Mouse (Mus musculus) gastrocnemius, postnatal 4 days (tissue): ENCODE data around the gene Col6a2. TPM values are rescaled to one million over a fixed set of nuclear protein-coding genes. Genes with fewer than 3 reads are reported as not detected.

Experiments used
- DNase-seq, 2 experiments: peaks; one replicate each; pipeline ENCODE4 v3.0.0; 2021 to 2022; ENCODE audit warnings: low spot score in 2 of 2, mixed read lengths in 2 of 2
- long read RNA-seq, 2 experiments: library from polyadenylated mRNA; stranded (forward); transcript quantifications; one replicate each; pipeline ENCODE4 v2.0.0; 2021
- total RNA-seq, 2 experiments: library from RNA; stranded (reverse); gene quantifications; 2 replicates each; pipeline ENCODE4 v1.2.3; 2021

Gene Col6a2
- total RNA-seq = 100 to 1,000 TPM; 657 to 733 TPM
- long read RNA-seq, experiment 1, full-length matches to known transcripts = 182 of 421 reads
- long read RNA-seq, experiment 1, partial matches to known transcripts = 194 of 421 reads
- long read RNA-seq, experiment 1, other reads (novel, unspliced or antisense) = 45 of 421 reads
- long read RNA-seq, experiment 2, full-length matches to known transcripts = 391 of 696 reads
- long read RNA-seq, experiment 2, partial matches to known transcripts = 253 of 696 reads
- long read RNA-seq, experiment 2, other reads (novel, unspliced or antisense) = 52 of 696 reads

DNA sequence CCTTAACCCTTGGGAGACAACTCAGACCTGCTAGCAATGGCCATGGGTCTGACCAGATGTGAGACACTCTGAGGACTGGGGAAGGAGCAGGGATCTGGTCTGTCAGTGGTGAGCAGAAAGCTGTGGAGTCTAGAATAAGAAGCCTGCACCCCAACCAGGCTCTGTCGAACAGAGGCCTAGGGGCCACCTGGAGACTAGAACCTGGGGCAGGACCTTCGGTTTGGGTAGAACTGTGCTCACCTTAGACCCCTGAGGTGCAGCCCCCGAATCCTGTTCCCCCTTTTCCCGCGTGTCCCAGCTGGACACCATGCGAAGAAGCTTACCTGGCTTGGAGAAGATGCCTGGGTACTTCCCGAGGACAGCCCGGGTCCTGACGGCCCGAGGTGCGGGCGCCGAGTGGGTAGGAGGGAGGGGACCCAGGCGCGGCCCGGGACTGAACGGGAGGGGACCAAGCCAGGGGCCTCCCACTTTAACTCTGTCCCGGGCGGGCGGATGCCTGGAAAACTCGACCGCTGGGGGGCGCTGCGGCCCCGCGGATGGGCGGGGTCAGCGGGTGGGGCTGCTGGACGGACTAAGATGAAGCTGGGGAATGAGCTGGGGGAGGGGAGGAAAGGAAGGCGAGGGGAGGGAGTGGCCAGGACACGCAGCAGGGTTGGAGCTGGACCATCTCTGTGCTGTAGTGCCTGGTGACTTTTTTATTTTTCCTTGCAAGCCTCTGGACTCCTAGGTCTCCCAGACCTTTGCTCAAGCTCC lies at the start of gene Col6a2:
Col6a2 (minus strand) TSS at position 703 of the 753 bp plus-strand sequence.
- peak; percentile 96 to 99 for DNase-seq

DNA sequence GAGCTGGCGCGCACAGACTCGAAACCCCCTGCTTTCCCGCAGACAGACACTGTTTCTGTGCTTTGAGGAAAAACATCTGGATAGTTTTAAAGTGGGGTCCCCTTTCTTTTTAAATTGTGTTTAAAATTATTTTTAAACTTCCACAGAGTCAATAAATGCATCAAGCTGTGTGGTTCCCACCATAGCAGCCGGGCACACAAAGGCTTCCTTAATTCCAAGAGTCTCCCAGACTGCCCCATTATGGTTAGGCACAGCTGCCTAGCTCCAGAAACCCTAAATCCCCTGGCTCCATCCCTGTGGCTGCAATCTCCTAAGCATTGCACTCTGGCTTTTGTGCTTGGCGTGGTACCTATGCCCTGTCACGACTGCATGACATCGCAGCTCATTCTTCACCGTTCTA lies 48.5 kb upstream of the Col6a2 start:
- DNase-seq = no peak

DNA sequence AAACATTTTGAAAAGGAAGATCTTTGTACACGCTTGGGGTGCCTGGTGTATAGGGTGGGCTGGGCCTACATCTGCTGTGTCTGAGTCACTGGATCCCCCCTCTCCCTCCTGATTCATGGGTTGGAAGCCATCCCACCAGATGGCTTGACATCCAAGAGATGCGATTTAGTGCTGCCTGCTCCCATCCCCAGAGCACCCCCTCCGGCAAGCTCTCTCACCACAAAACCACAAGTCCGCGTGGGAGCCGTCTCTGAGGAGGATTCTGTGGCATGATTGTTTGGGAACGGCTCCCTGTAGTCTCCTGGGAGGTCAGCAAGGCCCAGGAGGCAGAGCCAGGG lies 45.5 kb upstream of the Col6a2 start:
- DNase-seq = peak in 1 of 2 experiments; percentile 65

DNA sequence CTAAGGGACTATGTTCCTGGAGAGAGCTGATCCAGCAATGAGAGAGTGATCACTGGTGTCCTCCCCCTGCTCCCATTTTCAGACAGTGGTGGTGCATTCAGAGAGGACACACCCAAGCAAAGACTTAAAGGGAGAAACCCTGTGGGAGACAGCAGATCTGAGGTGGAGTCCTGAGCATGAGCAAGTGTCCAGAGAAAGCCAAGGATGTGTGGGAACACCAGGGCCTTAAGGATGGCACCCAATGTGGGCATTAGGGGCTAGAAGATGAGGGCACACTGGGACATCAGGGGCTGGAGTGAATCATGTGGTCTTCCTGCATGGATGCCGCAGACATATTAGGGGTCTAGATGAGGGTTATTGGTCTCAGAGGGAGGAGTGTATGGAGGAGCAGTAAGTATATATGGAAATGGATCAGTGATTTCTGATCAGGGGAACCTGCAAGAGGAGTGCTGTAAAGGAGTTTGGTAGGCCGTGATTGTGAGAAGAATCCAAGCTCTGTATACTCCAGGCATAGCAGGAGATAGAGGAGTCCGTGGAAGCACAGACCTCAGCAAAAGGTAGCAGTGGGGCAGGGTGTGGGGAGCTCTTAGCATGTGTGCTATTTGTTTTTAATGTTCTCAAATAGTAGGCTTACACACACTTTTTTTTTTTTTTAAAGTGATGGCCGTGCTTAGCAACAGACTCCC lies 45.0 kb upstream of the Col6a2 start:
- DNase-seq = no peak

DNA sequence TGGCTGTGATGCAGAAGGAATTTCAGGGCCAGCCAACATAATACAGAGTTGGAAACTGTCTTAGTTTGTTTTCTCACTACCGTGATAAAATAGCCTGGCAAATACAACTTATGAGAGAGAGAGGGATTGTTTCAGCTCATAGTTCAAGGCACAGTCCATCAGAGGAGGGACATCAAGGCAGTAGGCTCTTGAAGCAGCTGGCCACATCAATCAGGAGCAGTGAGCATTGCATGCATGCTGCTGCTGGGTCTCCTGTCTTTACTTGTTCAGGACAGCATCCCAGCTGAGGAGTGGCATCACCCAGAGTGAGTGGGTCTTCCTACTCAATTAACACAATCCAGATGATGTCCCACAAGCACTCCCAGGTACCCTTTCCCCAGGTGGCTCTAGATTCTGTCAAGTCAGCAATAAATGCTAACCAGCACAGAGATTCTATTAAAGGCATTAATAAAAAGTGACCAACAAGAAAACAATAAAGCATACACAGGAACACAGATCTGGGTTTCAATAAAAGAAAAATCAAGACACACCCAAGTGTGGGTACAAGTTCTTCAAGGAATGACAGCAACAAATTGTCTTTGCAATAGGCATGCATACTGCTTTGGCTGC lies 43.9 kb upstream of the Col6a2 start:
- no peak for DNase-seq

DNA sequence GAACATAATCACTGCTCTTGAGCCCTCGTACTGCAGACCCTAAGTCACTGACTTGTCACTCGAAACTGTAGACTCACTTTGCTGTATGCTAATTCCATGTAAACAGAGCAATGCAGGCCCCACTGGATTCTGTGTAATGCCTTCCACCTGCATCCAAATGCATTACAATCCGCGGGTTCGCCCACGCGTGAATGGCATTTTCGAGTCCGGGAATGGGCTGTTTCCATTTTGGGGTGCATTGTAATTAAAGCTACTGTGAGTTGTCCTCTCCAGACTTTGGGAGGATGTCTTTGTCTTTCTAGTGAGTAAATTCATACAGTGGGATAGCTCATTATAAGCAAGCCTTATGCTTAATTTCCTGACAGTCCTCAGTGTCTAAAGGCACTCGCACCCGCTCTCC lies 42.1 kb upstream of the Col6a2 start:
- DNase-seq = no peak

DNA sequence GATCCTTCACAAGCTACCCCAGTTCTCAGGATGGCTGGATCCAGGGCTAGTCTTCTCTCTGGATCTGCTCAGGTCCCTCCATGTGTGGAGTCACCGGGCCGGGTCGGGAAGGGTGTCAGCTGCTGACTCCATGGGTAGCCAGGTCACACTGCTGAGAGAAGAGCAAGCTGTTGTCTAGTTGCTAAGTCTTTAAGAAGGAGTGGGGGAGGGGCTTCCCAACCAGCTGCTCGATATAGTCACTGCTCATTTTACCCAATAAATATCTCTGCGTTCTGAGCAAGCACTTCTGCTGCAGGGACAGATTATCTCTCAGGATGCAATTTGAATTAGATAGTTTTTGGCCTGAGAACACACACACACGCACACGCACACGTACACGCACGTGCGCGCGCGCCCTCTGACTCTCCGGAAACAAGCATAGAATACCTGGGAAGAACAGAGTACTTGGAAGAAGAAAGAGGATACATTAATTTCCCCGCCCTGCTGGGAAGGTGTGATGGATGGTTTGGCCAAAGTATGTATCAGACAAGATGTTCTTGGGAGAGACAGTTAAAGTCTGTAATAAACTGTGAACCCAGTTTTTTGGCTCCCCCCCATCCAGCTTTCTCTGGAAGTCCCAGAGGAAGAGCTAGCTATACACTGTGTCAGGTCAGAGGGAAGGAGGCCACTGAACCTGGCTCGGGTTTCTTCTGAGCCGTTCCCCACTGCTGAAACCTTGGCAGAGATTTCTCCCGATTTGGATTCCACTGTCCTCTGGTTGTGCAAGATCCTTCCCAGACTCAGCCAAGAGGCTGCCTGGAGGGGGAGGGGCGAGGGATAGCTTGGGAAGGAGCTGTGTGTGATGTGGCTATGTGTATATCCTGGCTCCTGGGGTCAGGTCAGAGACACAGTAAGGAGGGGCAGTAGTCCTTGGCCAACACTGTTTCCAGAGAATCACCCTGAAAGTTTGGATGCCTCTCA lies 41.0 kb upstream of the Col6a2 start:
- peak; percentile 79 to 91 for DNase-seq

DNA sequence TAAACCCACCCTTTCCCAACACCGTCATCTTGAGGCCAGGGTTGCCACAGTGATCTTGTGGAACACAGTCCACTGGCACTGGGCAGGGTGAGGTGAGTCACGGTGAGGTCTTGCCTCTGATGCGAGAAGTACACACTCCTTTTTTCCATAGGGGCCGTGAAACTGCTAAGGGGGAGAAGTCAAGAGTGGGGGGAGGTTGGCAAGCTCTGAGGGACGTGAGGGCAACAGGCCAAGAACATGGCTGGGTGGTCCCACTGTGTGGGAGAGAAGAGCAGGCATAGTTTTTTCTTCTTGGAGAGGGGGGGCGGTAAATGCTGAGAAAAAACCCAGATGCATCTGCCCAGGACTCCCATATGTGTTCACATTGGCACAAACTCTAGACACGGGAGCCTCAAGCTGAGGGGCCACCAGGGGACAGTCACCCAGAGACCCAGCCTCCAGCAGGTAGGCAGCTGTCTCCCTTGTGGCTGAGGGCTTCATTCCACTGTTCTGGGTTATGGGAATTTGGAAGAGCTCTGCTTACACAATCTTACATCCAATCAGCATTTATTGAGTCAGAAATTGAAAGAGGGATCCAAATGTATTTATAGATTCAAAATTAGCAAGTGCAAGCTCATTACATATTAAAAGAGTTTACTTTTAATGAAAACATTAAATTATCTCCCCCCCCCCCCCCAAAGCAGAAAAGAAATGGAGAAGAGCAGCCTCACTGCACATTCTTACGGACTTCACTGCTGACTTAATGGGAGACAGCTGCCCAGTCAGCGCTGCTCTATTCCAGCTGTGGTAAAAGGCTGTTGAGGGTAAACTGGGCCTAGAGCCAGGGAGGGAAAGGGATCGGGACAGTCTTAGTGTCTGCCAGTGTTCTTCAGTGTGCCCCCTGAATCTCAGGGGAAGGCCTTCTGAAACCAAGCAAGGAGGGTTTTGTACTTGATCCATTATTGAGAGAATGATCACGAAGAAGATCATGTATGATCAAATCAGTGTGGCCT lies 30.2 kb upstream of the Col6a2 start:
- no peak for DNase-seq

DNA sequence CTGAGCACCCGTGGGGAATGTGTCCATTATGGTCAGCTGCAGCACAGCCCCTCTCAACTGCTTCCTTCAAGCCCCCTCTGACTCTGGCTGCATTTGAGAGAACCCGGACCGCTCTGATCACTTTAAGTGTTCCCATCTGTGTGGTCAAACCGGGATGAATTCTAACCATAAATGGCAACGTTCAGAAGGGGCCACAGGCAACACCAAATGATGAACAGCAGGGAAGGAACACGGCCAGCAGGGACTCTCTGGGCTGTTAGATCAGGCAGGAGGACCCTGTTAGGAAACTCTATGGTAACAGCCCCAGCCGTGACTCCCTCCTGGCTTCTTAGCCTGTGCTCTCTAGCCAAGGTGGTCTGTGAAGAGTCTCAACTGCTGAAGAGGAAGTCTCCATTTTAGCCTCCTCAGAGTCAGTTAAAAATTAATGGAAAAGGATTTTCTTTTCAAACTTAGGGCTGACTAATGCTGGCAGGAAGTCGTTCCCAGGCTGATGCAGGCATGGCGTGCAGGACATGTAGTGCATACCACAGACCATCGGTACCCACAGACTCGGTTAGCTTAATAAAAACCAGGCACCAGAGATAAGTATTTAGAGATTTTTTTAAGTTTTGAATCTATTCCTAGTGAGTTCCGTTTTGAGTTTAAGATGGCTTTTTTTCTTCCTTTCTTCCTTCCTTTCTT lies 27.4 kb upstream of the Col6a2 start:
- DNase-seq = no peak

DNA sequence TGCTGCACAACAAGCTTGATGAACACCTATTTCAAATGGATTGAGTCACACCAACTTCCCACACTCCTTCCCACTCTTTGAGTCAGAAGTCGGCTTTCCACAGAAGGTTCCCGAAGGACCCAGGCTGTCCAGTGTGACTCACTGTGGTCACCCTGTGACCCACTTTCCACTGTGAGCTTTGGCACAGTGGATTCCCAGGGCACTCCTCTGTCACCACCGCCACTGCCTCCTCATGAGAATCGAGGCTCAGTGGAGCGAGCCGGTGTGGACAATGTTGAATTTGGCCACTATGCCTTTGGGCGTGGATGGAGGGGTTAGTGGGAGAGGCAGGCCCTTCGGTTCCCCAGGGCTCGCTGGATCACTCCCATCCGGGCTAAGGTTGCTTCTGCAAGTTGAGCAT lies 25.3 kb upstream of the Col6a2 start:
- DNase-seq = no peak

DNA sequence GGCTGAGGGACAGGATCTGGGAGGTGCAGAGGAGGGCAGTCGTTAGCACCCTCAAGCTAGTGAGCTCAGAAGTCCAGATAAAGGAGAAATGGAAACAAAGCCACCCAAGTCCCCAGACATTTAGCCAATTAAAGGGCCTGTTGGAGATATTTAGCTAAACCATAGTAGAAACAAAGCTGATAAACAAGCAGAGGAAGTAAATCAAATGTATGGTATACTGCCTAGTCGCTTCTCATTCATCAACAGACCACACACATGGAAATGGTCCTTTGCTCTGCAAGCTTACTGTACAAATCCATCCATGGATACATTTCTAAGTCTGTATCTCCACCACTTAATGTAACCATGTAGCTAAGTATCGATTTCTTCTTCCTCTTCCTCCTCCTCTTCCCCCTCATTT lies 24.0 kb upstream of the Col6a2 start:
- DNase-seq = no peak

DNA sequence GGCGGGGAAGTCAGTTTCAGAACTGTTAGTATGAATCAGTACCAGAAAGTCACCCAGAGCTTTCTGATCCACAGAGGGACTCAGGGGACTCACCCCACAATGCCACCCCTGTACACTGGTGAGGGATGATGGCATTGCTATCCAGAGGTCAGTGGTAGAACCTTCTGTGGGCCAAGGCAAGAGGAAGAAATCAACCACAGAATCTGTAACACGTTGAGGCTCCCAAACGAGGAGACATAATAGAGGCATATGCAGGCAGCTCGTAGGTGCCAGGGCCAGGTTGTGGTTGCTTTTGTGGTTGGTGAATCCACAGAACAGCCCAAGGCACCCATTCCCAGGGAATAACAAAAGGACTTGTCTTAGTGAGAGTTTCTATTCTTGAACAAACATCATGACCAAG lies 22.3 kb upstream of the Col6a2 start:
- DNase-seq = no peak

DNA sequence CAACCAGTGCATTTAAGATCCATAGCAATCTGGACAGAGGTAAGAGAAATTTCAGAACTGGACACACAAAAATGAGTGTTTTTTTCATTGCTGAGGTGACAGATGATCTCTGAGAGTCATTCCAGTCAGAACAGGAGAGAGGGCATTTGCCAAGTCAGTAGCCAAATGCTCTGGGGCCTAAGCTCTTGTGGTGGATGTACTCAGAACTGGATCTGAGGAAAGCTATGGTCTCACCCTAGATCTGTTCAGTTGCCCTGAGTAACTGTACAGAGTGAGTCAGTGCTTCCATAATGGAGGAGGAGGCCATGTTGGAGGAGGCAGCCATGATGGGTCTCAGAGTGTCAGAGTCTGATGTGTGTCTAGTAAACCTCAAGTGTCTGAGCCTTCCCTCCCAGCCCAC lies 21.6 kb upstream of the Col6a2 start:
- no peak for DNase-seq

DNA sequence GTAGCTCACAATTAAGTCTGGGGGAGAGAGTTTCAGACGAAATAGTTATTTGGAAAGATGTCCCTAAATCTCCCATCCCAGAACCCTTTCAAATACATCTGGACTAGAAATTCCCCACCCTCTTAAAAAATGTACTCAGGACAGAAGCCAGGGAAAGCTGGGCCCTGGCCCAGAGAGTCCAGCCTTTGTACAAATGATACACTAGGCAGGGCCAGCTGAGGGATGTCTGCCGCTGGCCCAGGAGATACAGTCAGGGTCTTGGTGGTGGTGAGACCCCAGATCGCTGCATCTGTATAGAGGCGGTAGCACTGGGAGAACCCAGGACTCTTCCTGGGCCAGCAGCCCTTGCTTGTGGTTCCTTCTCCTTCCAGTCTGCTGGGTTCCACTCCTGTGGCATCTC lies 20.6 kb upstream of the Col6a2 start:
- peak in 1 of 2 experiments; percentile 78 for DNase-seq

DNA sequence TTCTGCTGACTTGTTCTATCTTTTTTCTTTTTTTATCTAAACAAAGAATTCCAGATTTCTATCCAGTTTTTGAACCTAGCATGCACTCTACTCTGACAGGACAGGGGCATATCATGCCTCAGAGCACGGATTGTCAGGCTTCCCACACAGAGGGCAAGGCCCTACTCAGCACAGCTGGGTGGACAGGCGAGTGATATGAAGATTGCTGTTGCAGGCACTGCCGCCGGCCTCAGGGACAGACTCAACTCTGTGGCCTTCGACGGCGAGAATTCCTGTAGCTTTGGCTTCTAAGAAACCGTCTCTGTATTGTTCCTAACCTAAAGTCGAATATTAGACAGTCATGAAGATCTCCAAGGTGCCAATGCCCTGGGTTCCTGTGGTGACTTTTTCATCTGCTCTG lies 20.0 kb upstream of the Col6a2 start:
- no peak for DNase-seq

DNA sequence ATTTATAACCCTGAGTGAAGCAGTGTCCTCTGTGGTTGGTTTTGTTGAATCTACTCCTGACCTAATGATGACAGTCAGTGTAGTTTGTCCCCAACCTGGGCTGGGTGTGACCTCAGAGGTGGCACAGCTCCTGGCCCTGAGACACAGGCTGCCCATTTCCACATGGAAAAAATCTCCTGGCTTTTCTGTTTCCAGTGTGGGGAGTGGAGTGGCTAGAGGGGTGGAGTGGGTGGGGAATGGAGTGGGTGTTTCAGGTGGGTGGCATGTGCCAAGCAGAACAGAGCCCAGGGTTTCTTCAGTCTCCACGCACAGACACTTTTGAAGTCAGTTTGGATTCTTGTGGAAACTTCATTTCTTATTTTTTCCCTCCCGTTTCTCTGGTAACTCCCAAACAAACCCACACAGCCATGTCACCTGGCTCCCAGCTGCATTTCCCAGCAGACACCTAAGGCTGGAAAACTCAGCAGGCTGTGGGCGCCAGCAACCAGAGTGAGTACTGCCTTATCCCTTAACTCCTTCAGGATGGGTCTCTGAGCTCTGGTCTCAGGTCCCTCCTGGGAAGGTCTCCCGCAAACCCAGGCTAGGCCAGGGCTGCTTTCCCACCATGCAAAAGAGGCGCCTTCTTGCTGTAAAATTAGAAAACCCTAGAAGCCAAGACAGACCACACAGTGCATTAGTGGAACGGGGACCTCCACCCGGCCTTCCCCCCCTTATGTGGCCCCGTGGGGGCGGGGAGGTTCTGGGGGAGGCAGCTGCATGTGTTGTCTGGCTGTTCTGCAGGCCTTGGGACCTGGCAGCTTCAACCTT lies 19.4 kb upstream of the Col6a2 start:
- DNase-seq = peak; percentile 71 to 82

DNA sequence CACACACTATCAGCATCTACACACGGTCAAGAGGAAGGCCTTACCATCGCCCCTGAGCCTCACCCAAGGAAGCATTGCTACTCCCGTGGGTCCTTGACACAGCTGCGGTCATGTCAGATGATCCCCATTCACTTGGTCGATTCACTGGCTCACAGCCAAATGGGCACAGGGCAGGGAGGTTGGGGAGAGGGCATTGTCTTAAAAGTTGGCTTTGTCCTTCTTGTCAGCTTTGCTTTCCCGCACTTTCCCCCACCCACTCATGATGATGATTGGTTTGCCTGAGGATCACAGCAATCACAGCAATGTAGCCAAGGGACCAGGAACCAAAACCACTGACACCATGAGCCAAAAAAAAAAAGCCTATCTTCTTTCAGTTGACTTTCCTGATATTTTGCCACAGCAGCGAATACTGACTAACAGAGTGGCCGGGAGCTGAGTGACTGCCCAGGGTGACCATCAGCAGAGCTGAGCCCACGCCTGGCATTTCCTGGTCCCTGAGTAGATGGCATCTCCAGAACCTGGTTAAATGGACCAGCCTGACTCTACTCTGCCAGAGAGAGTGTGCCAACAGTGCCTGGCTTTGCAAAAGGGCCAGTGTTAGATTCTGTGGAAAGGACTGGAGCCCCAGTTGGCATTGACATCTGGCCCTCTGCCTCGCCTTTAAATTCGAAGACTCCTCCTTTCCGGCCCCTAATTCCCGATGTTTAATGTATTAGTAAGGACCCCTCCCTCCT lies 18.6 kb upstream of the Col6a2 start:
- no peak for DNase-seq
